Mouse (Mus musculus) ES-Bruce4 (cell line): ENCODE data around the gene Zfp61.

ENCODE experiments used
- CTCF ChIP-seq: IDR thresholded peaks from one replicate; pipeline ENCODE4 v1.8.1; 2011; ENCODE audit warnings: low read depth, low read length
- POLR2A ChIP-seq: IDR thresholded peaks from one replicate; pipeline ENCODE4 v1.8.1; 2011; ENCODE audit warnings: low read length; ENCODE audit not compliant: insufficient read depth

DNA sequence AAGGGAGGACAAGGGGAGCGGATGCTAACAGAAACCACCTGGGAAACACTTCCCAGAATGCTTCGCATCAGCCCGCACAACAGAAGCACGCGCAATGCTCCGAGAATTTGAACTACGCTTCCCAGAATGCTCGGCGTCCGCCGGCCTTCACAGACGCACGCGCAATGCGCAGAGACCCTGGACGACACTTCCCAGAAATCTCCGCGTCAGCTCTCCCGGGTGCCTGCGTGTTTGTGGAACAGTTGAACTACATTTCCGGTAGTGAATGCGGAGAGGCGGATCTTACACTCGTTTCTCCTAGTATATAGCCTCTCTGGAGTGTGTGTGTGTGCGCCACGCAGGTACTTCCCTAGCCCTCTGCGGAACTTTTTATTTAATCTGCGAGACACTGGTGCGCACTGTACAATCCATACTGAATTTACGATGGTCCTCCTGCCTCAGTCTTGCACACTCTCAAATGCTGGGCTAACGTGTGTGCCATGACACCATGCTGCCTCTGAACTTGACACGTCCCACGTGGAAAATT lies 15.6 kb upstream of the Zfp61 start, which contains the start of gene Zfp94:
- TF ChIP-seq POLR2A (peak; percentile 87), CTCF (no peak)
